Mouse (Mus musculus) kidney, postnatal 4 days (tissue): ENCODE data around the gene Satb1.

ENCODE experiments used
- DNase-seq, 2 experiments: peaks; one replicate each; pipeline ENCODE4 v3.0.0; 2021; ENCODE audit warnings: mixed read lengths in 2 of 2

Satb1 gene

GRCm38 (mm10) chr17:51813784-51814120 is 19.3 kb downstream of the Satb1 start:
- no peak for DNase-seq

- DNase-seq: peak; percentile 74 to 82
Observed at GRCm38 (mm10) chr17:51812942-51813783, 19.9 kb downstream of the Satb1 start.

- peak; percentile 44 to 62 for DNase-seq
Observed at GRCm38 (mm10) chr17:51812261-51812941, 20.7 kb downstream of the Satb1 start.

- DNase-seq: peak; percentile 12 to 17
Observed at GRCm38 (mm10) chr17:51811911-51812260, 21.2 kb downstream of the Satb1 start.

GRCm38 (mm10) chr17:51811086-51811868 is 21.8 kb downstream of the Satb1 start:
- peak; percentile 76 to 77 for DNase-seq

- DNase-seq: no peak
Observed at GRCm38 (mm10) chr17:51807429-51807828, 25.7 kb downstream of the Satb1 start.

- no peak for DNase-seq
Observed at GRCm38 (mm10) chr17:51806124-51806960, 26.7 kb downstream of the Satb1 start.

- no peak for DNase-seq
Observed at GRCm38 (mm10) chr17:51800208-51800607, 32.9 kb downstream of the Satb1 start.

GRCm38 (mm10) chr17:51796459-51796858 is 36.6 kb downstream of the Satb1 start:
- DNase-seq: no peak

GRCm38 (mm10) chr17:51791226-51791625 is 41.9 kb downstream of the Satb1 start:
- DNase-seq: no peak

- peak; percentile 10 to 19 for DNase-seq
Observed at GRCm38 (mm10) chr17:51790387-51791060, 42.6 kb downstream of the Satb1 start.

- no peak for DNase-seq
Observed at GRCm38 (mm10) chr17:51789777-51790176, 43.3 kb downstream of the Satb1 start.

GRCm38 (mm10) chr17:51789098-51789497 is 44.0 kb downstream of the Satb1 start:
- no peak for DNase-seq

- DNase-seq: no peak
Observed at GRCm38 (mm10) chr17:51787955-51788354, 45.1 kb downstream of the Satb1 start.

- DNase-seq: no peak
Observed at GRCm38 (mm10) chr17:51786050-51786449, 47.0 kb downstream of the Satb1 start.

GRCm38 (mm10) chr17:51784935-51785334 is 48.2 kb downstream of the Satb1 start:
- DNase-seq: no peak

GRCm38 (mm10) chr17:51783591-51784279 is 49.4 kb downstream of the Satb1 start:
- DNase-seq: no peak

- no peak for DNase-seq
Observed at GRCm38 (mm10) chr17:51780036-51780435, 53.1 kb downstream of the Satb1 start.

GRCm38 (mm10) chr17:51778961-51779360 is 54.1 kb downstream of the Satb1 start:
- no peak for DNase-seq

- peak; percentile 20 to 31 for DNase-seq
Observed at GRCm38 (mm10) chr17:51777813-51778212, 55.3 kb downstream of the Satb1 start.
